Mouse (Mus musculus): ENCODE data around the gene Ngef. TPM values are rescaled to one million over a fixed set of nuclear protein-coding genes. Genes with fewer than 3 reads are reported as not detected.

The Ngef gene
- polyA plus RNA-seq, 1 experiment = 16.7 TPM

DNA sequence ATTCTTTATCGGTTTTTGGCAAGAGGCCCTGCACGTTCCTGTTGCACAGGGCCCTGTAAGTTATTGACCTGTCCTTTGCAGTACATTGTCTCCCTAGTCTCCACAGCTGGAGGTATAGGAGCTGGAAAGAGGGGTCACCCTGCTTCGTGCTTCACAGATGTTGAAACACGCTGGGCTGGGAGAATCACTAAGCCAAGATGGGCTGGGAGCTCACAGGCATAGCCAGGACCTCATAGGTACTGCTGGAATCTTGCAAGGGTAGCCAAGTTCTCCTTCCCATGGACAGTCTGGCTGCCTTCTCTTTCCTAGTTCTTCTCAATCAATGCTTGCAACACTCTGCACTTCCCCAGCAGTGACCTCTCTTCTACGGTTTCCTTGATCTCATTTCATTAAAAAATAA lies 409 bp downstream of the Ngef start:
- no peak for DNase-seq (ENCODE audit: low read depth, low spot score)
- 23% methylated on average over 5 of the region's 5 CpGs for WGBS

DNA sequence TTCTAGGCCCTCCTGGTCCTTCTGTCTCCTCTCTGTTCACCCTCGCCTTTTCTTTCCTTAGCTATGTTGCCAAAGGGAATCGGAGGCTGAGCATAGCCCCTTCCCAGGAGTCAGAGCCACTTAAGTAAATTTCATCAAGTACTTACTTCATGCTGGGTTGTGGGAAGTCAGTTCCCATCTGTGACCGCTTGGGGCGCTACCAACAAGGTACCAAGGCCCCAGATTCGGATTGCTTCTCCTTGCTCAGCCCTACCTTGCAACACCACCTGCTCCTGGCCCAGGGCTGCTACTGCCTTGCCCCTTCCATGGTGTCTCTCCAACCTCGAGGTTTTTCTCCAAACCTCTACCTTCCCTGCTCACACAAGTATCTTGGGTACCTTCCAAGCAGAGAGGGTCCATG lies 5.3 kb downstream of the Ngef start:
- 52% methylated on average over 6 of the region's 6 CpGs for WGBS
- DNase-seq (ENCODE audit: low read depth, low spot score) = no peak

DNA sequence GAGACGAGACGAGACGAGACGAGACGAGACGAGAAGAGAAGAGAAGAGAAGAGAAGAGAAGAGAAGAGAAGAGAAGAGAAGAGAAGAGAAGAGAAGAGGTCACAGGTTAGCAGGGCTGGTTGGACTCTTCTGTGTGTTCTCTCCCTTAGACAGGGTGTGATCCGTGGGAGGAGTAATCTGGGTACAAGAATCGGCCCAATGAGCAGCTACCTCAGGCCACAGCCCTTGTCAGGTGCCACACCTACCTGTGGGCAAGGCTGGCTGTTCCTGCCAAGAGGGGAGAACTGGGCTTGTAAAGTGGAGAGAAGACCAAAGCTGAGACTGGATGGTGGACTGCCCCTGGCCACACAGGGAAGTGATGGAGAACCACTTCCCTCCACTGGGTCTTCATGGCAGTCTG lies 7.9 kb downstream of the Ngef start:
- no peak for DNase-seq (ENCODE audit: low read depth, low spot score)
- WGBS = 57% methylated on average over 8 of the region's 8 CpGs

DNA sequence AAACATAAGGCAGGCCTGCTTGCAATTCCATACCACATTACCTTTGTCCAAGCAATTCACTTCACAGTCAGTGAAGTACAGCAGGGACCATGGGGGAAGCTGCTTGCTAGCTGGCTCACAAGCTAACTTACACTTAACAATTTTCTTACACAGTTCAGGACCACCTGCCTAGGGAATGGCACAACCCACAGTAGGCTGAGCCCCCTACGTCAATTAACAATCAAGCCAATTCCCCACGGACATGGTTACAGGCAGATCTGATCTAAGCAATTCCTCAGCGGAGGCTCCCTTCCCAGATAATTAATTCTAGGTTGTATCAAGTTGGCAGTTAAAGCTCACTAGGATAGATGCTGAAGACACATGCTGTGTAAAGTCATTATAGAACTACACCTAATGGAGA lies 10.7 kb downstream of the Ngef start:
- no peak for DNase-seq (ENCODE audit: low read depth, low spot score)
- WGBS = 89% methylated on average over 3 of the region's 3 CpGs

DNA sequence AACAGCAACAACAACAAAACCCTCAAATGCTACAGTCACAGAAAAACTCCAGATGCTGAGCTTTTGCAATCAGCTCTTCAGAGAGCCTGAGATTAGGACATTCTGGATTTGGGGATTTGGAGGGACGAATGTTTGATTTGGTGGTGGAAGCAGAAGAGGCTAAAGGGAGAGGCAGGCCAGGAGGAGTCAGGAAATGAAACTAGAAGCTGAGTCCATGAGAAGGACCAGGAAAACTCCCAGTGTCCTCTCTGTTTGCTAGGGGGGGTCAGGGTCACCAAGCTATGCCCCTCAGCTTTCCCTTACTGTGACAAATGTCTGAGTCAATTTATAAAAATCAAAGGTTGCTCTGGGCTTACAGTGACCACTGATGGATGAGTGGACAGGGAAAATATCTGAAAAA lies 20.1 kb downstream of the Ngef start:
- 70% methylated on average over 1 of the region's 1 CpGs for WGBS

DNA sequence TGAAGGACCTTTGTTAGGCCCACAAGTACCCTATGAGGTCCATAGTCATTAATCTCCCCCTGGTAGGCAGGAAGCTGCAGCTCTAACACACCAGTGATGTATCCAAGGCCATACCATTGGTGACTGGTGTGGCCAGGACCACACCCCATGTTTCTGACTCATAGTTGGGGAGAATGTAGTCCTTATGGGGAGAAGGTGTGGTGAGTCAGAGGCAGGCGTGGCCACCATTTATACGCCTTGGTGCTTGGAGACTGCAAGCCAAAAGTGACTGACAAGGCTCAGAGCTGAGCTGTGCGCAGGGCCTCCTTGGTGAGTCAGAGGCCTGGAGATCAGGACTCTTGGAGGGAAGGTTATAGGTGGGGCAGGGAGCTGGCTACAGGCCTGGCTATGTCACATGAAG lies 22.7 kb downstream of the Ngef start:
- DNase-seq (ENCODE audit: low read depth, low spot score) = peak; percentile 93
- WGBS = 29% methylated on average over 3 of the region's 3 CpGs

More for the DNA sequence above, 20.1 kb downstream of the Ngef start:
- DNase-seq (ENCODE audit: low read depth, low spot score) = no peak

DNA sequence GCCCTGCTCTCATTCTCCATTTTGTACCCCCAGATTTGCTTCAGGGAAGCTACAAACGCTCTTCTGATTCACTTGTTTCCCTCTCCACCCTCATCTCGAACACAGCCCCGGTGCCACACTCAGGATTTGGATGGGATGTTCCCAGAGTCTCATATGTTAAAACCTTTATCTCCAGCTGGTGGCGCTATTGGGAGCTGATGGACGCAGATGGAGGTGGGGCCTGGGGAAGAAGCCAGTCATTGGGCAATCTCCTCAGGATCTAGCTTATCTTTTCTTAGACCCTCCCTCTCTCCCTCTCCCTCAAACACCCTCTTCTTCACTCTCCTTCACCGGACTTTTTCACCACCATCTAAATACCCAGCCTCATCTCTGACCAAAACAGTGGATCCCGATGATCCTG lies 32.1 kb downstream of the Ngef start:
- peak; percentile 40 for DNase-seq (ENCODE audit: low read depth, low spot score)
- WGBS = 42% methylated on average over 7 of the region's 7 CpGs

DNA sequence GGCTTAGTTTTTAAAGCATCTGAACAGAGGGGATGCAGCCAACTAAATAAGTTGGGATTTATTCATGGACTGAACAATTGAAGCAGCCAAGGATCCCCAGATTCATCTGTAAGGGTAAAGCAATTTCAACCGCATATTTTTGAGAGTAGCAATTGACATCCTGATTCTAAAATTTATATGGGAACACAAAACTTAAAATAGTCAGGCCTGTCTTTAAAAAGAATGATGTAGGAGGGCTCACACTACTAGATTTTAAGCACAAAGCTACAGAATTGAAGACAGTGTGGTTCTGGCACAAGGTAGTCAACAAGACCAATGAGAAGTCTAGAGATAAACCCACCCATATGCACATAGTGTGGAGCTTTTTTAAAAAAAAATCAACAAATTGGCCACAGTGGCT lies 36.7 kb downstream of the Ngef start:
- WGBS = 95% methylated on average over 1 of the region's 1 CpGs
- DNase-seq (ENCODE audit: low read depth, low spot score) = no peak

DNA sequence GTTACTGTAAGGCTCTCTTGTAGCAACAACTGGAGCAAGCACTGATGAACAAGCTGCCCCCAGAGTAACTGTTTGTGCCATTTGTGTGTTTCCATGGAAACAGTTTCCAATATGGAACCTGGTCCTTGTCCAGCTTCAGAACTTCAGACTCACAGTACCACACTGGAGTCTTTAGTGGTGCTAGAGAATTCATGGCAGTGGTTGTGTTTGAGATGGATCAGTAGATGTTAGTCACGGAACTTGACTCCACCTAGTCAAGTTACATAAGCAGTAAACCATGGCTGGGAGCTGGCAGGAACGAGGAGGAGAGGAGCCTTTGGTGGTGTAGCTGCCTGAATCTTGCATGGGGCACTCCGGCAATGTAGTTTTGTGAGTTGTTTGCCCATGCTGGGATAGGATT lies 39.6 kb downstream of the Ngef start:
- 75% methylated on average over 3 of the region's 3 CpGs for WGBS
- DNase-seq (ENCODE audit: low read depth, low spot score) = no peak

DNA sequence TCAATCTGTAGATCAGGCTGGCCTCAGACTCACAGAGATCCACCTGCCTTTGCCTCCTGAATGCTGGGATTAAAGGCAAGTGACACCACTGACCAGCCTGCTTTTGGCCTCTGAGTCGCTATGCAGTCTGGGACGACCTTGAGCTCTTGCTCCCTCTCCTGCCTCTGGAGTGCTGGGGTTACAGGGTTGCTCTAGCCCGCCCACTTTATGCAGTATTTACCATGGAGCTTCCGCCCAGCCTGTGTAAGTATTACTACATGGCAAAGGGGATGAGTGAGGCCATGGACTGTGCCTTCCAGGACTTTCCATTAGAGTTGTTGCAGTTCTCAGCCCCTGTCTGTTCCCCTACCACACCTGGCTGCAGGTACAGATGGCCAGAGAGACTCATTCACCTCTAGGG lies 41.3 kb downstream of the Ngef start:
- no peak for DNase-seq (ENCODE audit: low read depth, low spot score)
- 92% methylated on average over 4 of the region's 4 CpGs for WGBS

DNA sequence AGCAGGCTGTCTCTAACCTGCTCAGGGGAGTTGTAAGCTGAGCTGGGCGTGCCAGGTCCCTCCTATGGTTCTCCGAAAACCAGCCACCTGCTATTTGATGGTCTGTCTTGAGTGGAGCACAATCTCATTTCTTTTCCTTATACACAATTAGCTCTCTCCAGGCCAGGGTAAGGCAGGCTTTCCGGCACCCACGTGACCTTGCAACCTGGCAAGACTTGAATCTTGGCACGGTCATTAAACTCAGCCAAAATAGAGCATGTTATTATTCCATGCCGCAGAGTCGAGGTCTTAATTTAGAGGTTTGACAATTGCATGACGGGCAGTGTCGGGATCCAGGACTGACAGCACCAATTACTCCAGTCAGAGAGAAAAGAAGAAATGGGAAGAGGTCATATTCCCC lies 46.5 kb downstream of the Ngef start:
- no peak for DNase-seq (ENCODE audit: low read depth, low spot score)
- 89% methylated on average over 9 of the region's 9 CpGs for WGBS

DNA sequence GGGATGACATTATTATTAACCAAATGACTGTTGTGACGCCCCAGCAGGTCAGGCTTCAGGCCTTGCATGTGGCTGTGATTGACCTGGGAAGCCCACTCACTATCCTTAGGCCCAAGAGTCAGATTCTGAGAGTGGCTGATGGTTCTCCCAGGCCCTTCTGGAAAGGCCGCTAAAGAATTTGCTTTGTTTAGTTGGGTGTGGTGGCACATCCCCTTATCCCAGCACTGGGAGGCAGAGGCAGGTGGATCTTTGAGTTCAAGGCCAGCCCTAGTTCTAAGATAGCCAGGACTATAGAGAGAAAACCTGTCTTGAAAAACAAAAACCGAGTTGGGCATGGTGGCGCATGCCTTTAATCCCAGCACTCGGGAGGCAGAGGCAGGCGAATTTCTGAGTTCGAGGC lies 48.6 kb downstream of the Ngef start:
- WGBS = 92% methylated on average over 7 of the region's 7 CpGs
- no peak for DNase-seq (ENCODE audit: low read depth, low spot score)

DNA sequence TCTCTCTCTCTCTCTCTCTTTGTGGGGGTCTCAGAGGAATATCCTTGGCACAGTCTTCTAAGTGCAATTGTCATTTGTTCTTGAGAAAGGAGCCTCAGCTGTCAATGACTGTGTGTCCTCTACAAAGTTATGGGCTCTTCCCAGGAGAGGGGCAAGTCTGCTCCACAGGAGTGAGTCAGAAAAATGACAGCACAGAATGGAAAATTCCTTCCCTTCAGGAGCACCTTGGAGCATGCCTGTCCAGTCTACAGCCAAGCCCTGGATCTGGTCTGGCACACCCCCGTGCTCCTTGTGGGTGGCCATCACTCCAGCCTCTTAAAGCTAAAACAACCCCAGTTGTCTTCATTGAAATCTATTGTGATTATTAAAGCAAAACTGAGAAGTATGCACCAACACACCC lies 52.1 kb downstream of the Ngef start:
- 63% methylated on average over 1 of the region's 1 CpGs for WGBS
- DNase-seq (ENCODE audit: low read depth, low spot score) = no peak

DNA sequence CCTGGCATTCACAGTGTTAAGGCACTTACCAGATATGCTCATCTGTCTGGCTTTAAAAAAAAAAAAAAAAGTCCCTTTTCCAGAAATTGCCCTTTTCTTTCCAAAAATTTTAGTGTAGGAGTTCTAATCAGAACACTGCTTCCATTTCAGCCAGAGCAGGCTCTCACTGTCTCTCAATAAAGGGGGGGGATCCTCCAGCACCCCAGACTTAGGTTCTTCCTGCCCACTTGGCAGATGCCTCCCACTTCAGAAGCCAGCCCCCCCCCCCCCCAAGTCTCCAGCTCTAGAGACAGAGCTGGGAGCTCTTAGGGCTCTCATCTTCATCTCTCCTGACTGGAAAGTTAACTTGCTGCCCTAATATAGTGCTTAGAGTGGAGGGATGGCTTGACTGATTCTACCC lies 53.2 kb downstream of the Ngef start:
- DNase-seq (ENCODE audit: low read depth, low spot score) = no peak

DNA sequence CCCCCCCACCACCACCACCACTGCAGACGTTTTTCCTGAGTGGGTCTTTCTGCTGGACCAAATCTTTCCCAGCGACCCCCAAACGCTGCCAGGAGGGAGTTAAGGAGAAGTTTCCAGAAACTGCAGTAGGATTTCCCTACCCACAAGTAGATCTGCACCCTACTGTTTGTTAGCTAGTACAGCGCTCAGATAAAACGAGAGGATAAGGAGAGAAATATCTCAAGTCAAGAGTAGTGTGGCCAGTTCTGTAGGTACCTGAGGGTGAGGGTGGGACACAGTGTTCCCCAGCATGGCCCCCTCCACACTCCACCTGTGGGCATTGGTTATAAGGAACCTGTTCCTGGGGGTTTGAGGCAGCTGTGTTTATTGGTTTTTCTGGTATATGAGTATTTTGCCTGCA lies 62.8 kb downstream of the Ngef start:
- WGBS = 16% methylated on average over 5 of the region's 5 CpGs

DNA sequence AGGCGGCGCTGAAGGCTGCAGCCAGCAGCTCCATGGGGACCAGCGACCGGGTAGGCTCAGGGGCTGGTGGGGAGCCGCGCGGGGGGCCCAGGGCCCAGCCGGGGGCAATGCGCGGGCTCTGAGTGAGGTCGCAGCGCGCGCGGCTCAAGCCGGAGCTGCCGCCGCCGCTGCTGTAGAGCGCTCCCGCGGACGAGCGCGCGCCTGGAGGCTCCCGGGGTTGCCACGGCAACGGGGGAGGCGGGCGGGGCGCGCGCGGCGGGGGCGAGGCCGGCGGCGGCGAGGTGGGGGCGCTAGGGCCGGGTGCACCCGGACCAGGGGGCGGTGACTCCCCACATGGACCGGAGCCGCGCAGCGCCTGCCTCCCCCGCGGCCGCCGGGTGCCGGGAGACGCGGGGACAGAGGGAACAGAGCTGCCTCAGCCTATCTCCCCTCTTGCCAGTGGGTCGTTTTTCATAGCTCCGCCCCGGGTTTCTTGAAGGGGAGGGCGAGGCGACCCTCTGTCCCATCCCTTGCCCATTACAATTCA lies 63.4 kb downstream of the Ngef start:
- DNase-seq (ENCODE audit: low read depth, low spot score) = no peak
- under 1% methylated on average over 55 of the region's 61 CpGs for WGBS

More for the DNA sequence above, 62.8 kb downstream of the Ngef start:
- DNase-seq (ENCODE audit: low read depth, low spot score) = no peak

DNA sequence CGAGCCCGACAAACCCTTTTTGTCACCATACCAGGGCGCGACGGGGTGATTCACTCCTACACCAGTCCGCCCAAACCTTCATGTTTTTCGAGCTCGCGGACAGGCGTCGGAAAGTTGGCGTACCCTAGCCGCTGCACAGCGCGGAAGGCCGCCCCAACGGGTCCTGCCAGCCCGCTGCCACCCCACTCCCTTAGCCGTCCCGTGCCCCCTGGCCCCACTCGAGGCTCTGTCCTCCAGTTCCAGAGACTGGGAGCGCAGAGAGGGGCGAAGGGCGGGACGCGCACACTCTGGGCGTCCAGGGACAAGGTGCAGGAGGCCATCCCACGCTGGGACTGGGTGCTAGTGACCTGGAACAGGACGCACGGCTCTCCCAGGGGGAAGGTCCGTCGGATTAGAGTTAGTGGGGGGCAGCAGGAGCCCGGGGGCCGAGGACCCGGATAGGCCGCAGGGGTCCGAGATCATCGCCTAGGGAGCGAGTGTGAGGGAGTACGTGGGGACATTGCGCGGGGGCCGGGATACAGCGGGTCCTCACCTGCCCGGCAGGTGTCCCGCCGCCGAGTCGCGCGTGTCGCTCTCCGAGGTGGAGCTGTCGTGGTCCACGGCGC lies 64.0 kb downstream of the Ngef start, which contains the start of gene Neu2:
TSS of gene Neu2 (plus strand) at position 329 of the 605 bp plus-strand sequence.
- WGBS = 19% methylated on average over 56 of the region's 56 CpGs
- no peak for DNase-seq (ENCODE audit: low read depth, low spot score)

DNA sequence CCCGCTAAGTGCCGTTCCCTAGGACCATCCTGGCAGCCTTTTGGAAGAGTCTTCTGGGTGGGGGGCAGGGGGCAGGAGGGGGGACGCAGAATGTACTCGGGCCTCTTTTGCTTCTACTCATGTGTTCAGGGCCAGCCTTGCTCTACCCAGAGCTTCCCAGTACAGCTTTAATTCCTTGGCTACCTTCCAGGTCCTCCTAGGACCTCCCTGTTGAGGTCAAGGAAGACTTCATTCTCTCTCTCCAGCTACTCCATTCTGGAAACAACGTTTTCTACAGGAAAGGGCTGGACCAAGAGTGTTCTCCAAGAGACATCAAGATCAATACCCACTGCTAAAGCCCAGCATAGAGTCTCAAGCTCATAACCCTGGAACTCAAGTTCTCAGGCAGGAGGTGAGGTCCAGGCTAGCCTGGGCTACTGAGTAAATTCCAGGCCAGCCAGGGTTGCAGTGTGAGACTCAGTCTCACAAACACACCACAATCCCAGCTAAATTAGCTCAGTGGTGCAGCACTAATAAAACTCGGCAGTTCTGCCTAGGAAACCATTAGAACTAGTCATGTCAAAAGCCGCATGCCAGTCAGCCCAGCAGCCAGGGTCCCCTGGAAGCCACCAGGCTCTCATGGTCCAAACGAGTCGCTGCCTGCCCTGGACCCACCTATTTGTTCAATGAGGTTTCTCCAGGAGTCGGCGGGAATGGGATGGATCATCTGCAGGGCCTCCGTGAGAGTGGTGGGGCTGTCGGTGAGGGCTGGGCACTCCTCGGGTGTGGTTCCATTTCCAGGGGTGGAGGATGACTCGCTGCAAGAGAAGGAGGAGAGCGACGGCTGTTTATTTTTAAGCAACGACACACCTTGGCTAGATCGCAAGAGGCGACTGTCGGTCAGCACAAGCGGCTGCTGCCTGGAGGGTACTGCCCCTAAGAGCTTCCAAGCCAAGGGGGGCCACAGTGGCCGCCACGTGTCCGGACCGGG lies 64.8 kb downstream of the Ngef start:
- no peak for DNase-seq (ENCODE audit: low read depth, low spot score)

DNA sequence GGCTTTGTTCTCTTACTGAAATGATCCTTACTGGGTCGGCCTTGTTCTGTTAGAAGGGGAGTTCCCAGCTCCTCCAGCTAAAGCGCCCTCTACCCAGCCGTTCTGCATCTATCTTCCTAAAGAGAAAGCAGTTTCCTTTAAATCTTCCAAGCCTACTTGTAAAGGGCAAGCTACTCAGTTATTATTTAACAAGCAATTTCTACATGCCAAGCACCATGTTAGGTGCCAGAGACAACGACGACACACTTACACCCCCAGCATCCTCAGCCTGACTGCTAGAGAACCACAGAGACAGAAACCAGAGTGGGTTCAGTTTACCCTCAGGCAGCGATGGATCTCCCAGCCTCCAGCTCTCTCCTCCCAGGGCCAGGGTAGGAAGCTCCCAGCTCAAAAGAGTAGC lies 65.8 kb downstream of the Ngef start:
- WGBS = 73% methylated on average over 6 of the region's 6 CpGs
- no peak for DNase-seq (ENCODE audit: low read depth, low spot score)

More for the DNA sequence above, 64.8 kb downstream of the Ngef start:
- 45% methylated on average over 26 of the region's 26 CpGs for WGBS

DNA sequence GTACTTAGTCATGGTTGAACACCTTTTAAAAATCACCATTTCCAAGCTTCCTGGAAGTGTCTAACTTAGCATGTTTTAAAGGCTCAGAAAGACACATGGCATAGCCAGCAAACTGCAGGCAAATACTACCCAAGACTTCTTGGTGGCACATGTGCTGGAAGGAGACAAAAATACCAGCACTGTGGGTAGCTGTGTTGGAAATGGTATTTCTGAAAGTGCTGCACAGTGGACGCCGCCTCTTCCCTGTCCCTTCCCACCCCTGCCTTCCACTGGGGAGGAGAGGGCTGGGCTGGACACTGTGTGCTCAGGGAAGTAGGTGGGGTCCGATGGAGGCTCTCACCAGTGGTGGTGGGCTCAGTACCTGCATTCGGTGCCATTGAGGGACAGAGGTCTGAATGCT lies 68.1 kb downstream of the Ngef start:
- 97% methylated on average over 4 of the region's 4 CpGs for WGBS
- no peak for DNase-seq (ENCODE audit: low read depth, low spot score)

DNA sequence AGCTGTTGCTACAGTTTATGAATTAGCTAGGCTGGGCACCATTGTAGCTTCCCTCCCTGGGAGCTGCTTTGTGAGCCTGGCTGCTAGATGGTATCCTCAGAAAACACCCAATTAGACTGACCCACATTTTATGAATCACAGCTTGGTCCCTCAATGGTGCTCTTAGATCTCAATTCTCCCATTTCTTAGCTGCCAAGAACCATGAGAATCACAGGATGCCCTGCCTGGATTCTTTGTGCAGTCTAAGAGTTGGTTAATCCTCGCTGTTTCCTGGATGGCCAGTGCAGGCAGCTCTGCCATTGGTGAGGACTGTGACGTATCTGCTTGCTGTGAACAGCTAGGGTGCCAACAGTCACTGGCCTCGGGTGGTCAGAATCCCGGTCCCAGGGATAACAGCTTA lies 80.1 kb downstream of the Ngef start:
- WGBS = 86% methylated on average over 4 of the region's 4 CpGs
- DNase-seq (ENCODE audit: low read depth, low spot score) = no peak
